Mouse (Mus musculus) liver, embryonic 12.5 days (tissue): Measurements from ENCODE around the gene Sbds. TPM values are rescaled to one million over a fixed set of nuclear protein-coding genes. Genes with fewer than 3 reads are reported as not detected.
A peak's percentile ranks its signal among the peaks of the same experiment; 100 is the strongest.

Experiments used
- ATAC-seq: fragments of 200-750 bp; cut with Nextera tagmentation; 2 replicates; pipeline ENCODE4 v1.8.0; 2017; ENCODE audit warnings: moderate number of reproducible peaks, mild to moderate bottlenecking, moderate library complexity
- H3K27ac ChIP-seq: fragments of 300-500 bp; sonication (generic); 2 replicates; pipeline ENCODE4 v1.5.1; 2016; ENCODE audit warnings: mild to moderate bottlenecking
- H3K27me3 ChIP-seq: fragments of 300-500 bp; sonication (generic); replicated peaks from 2 replicates; pipeline ENCODE4 v1.6.1; 2016; ENCODE audit warnings: mild to moderate bottlenecking, moderate library complexity
- H3K36me3 ChIP-seq: fragments of 300-500 bp; sonication (generic); 2 replicates; pipeline ENCODE4 v1.6.1; 2016; ENCODE audit warnings: mild to moderate bottlenecking, moderate library complexity
- H3K4me1 ChIP-seq: fragments of 300-500 bp; sonication (generic); 2 replicates; pipeline ENCODE4 v1.6.1; 2016
- H3K4me2 ChIP-seq: fragments of 300-500 bp; sonication (generic); 2 replicates; pipeline ENCODE4 v1.6.1; 2016; ENCODE audit warnings: mild to moderate bottlenecking, moderate library complexity
- H3K4me3 ChIP-seq: fragments of 300-500 bp; sonication (generic); 2 replicates; pipeline ENCODE4 v1.5.1; 2016; ENCODE audit warnings: mild to moderate bottlenecking, moderate library complexity
- H3K9ac ChIP-seq: fragments of 300-500 bp; sonication (generic); 2 replicates; pipeline ENCODE4 v1.6.1; 2016; ENCODE audit warnings: mild to moderate bottlenecking, moderate library complexity
- H3K9me3 ChIP-seq: fragments of 300-500 bp; sonication (generic); replicated peaks from 2 replicates; pipeline ENCODE4 v1.6.1; 2016; ENCODE audit warnings: mild to moderate bottlenecking, moderate library complexity
- WGBS: fragments of 180-500 bp; shearing (Covaris S2); methylation state at CpG from one replicate; pipeline ENCODE4 v1.1.7; 2016; ENCODE audit not compliant: insufficient replicate concordance; 5-methylcytosine and 5-hydroxymethylcytosine counted together
- polyA plus RNA-seq: library from polyadenylated mRNA; unstranded; fragments of >200 nt; fragmentation: Nextera tagmentation; extraction: Ambion mirVana; gene quantifications from 2 replicates; pipeline ENCODE4 v1.2.1, GENCODE M21; 2016

Sbds gene
- polyA plus RNA-seq, 1 experiment from 2014 or later = 64.5 TPM

DNA sequence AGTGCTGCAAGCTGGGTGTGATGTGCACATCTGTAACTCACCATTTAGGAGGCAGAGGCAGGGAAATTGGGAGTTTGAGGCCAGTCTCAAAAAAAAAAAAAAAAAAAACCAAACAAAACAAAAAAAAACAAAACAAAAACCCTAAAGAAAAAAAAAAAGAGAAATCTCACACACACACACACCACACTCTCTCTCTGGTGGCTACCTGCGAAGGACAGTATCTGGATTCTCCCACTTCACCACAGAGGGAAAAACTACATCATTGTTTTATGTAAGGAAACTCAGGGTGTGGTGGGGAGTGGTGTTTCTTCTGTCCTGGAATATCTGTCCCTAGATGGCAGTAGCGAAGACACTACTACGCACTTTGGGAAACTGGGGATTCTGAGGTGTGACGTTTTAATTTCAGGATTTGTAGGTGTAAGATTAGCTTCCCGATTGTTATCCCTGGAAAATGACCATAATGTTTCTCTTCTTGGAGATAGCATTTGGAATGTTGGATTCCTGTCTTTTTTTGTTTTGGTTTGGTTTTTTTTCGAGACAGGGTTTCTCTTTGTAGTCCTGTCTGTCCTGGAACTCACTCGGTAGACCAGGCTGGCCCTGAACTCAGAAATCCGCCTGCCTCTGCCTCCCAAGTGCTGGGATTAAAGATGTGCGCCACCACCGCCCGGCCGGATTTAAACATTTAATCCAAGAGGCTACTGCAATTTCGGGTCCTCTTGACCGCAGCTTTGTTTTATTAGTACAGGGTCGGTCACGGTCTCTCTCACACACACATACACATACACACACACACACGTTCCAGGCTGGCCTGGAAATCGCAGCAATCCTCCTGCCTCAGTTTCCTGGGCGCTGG lies 940 bp downstream of the Sbds start:
- 5% methylated on average over 19 of the region's 19 CpGs for WGBS

DNA sequence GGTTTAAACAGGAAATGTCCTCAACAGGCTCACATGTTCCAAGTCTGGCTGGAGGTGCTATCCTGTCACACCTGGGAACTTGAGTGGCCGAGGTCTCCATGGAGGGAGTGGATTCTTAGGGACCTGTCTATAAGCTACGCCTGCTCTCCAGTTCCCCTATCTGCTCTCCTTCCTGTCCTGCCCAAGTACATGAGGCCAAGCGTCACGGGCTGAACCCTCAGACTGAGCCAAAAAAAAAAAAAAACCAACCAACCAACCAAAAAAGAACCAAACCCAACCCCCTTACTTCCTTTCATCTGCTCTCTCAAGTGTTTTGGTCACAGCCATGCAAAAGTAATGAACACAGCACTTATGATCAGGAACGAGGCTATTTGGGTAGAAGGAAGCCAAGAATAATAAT lies 7.5 kb downstream of the Sbds start:
- H3K27me3 ChIP-seq = no peaks in the 10 kb centered on the region

More for the DNA sequence above, 940 bp downstream of the Sbds start:
- no peak for ATAC-seq
- no peaks in the 10 kb centered on the region for H3K27me3 ChIP-seq
- no peaks in the 10 kb centered on the region for H3K9me3 ChIP-seq
- H3K4me3 ChIP-seq = peak overlapping the region; percentile 83
- peaks cover 36% of the 10 kb centered on the region for H3K4me1 ChIP-seq
- peaks cover 51% of the 10 kb centered on the region for H3K36me3 ChIP-seq
- H3K9ac ChIP-seq = peak overlapping the region; percentile 90
- H3K4me2 ChIP-seq = peak overlapping the region; percentile 75
- peak overlapping the region; percentile 89 for H3K27ac ChIP-seq

DNA sequence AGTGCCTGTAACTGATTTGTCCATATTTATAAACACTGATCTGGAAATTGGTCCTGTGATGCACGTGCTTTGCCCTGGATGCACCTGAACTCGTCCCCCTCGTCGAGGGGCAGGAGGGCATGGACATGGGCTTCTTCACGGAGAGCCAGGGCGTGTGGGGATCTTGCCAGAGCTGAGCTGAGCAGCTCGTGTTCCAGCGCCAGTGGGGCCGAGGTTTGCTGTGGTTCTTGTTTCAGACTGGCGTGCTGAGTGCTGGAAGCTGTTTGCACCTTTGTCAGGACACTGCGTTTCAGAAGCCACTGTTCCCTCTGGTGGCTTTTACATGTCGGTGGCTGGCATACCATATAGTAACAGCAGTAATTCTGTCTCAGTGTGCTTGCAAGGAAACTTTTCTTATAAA lies 13.9 kb downstream of the Sbds start:
- no peak overlapping the region for H3K4me2 ChIP-seq
- H3K4me1 ChIP-seq = no peaks in the 10 kb centered on the region
- H3K9ac ChIP-seq = no peak overlapping the region
- H3K27me3 ChIP-seq = no peaks in the 10 kb centered on the region
- WGBS = 86% methylated on average over 12 of the region's 12 CpGs
- H3K9me3 ChIP-seq = no peaks in the 10 kb centered on the region
- H3K4me3 ChIP-seq = no peak overlapping the region
- H3K27ac ChIP-seq = no peak overlapping the region
- ATAC-seq = no peak
- H3K36me3 ChIP-seq = peaks cover 100% of the 10 kb centered on the region

More for the DNA sequence above, 7.5 kb downstream of the Sbds start:
- ATAC-seq = no peak
- H3K4me2 ChIP-seq = no peak overlapping the region
- no peaks in the 10 kb centered on the region for H3K4me1 ChIP-seq
- H3K36me3 ChIP-seq = peaks cover 100% of the 10 kb centered on the region
- H3K9me3 ChIP-seq = no peaks in the 10 kb centered on the region
- H3K9ac ChIP-seq = no peak overlapping the region
- 66% methylated on average over 5 of the region's 5 CpGs for WGBS
- no peak overlapping the region for H3K27ac ChIP-seq
- no peak overlapping the region for H3K4me3 ChIP-seq

DNA sequence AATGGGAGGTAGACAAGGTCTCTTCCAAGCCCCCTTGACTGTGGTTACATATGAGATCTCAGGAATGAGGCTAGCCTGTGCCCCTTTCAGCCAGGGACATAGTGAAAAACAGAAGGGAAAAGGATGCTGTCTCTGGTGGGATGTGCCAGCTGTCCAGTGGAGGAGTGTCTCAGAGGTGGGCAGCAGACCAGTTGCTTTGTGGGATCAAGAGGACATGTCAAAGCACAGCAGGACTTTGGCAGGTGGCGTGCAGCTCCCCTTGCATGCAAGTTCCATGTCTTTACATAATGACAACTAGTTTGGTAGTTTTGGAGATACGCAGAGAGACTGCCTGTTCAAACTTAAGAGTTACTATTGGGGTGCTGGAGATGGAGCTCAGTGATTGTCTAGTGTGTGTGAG lies 15.5 kb downstream of the Sbds start:
- H3K36me3 ChIP-seq = peaks cover 100% of the 10 kb centered on the region
- H3K4me1 ChIP-seq = no peaks in the 10 kb centered on the region
- H3K27me3 ChIP-seq = no peaks in the 10 kb centered on the region
- no peaks in the 10 kb centered on the region for H3K9me3 ChIP-seq
- H3K9ac ChIP-seq = no peak overlapping the region
- 94% methylated on average over 2 of the region's 2 CpGs for WGBS
- H3K4me3 ChIP-seq = no peak overlapping the region
- no peak overlapping the region for H3K4me2 ChIP-seq
- no peak for ATAC-seq
- no peak overlapping the region for H3K27ac ChIP-seq

DNA sequence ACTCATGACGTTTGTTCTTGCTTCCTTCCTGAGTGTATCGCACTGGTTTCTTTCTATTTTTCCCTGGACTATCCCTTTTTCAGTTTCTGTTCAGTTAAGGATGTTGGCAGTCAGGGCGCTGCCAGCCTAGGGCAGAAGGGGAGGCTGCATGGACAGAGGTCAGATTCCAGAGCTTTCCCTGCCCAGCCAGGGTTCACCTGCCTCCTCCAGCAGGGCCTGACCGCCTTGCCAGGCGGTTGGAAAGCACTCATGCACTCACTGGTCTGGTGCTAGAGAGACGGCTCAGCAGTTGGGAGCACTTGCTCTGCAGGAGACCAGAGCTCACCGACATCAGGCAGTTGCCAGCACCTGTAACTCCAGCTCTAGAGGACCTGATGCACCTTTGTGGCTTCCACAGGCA lies 16.1 kb downstream of the Sbds start:
- Histone ChIP-seq H3K27me3 (no peaks in the 10 kb centered on the region), H3K9ac (no peak overlapping the region), H3K27ac (no peak overlapping the region), H3K4me1 (no peaks in the 10 kb centered on the region), H3K4me2 (no peak overlapping the region), H3K9me3 (no peaks in the 10 kb centered on the region), H3K36me3 (peaks cover 100% of the 10 kb centered on the region), H3K4me3 (no peak overlapping the region)
- no peak for ATAC-seq
- 84% methylated on average over 7 of the region's 7 CpGs for WGBS

DNA sequence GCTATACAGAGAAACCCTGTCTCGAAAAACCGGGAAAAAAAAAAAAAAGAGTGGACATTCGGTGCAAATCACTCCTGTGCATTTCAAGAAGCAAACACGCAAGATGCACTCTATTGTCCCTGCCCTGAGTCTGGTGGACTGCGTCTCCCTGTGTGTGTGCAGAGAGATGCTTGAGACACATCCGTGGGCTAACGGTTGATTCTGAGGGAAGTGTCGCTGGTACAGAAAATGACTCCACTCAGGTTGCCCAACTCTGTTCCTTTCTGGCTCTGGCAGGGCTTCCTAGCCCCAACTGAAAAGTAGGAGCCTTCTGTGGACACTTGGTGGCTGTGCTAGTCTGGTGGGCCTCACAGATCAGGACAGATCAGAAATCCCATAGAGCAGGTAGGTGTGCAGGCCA lies 19.0 kb downstream of the Sbds start:
- ATAC-seq = no peak
- Histone ChIP-seq H3K27me3 (no peaks in the 10 kb centered on the region), H3K9ac (no peak overlapping the region), H3K9me3 (no peaks in the 10 kb centered on the region), H3K4me2 (no peak overlapping the region), H3K36me3 (peaks cover 100% of the 10 kb centered on the region), H3K4me1 (no peaks in the 10 kb centered on the region), H3K4me3 (no peak overlapping the region), H3K27ac (no peak overlapping the region)
- WGBS = 92% methylated on average over 8 of the region's 8 CpGs

DNA sequence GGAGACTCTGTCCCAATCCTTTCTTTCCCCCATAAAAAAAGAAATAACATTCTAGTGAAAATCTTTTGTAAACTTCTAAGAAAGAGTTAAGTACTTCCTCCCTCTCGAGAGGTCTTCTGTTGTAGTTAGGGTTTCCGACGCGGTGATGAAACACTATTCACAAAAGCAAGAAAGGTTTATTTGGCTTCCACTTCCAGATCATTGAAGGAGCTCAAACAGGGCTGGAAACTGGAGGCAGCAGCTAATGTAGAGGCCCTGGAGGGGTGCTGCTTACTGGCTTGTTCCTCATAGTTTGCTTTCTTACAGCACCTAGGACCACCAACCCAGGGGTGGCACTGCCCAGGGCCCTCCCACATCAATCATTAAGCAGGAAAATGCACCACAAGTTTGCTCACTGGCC lies 27.2 kb downstream of the Sbds start:
- Histone ChIP-seq H3K27me3 (no peaks in the 10 kb centered on the region), H3K9me3 (no peaks in the 10 kb centered on the region), H3K9ac (no peak overlapping the region), H3K27ac (no peak overlapping the region), H3K36me3 (peaks cover 75% of the 10 kb centered on the region), H3K4me3 (no peak overlapping the region), H3K4me1 (peaks cover 37% of the 10 kb centered on the region), H3K4me2 (no peak overlapping the region)
- ATAC-seq = no peak
- WGBS = 76% methylated on average over 4 of the region's 4 CpGs

DNA sequence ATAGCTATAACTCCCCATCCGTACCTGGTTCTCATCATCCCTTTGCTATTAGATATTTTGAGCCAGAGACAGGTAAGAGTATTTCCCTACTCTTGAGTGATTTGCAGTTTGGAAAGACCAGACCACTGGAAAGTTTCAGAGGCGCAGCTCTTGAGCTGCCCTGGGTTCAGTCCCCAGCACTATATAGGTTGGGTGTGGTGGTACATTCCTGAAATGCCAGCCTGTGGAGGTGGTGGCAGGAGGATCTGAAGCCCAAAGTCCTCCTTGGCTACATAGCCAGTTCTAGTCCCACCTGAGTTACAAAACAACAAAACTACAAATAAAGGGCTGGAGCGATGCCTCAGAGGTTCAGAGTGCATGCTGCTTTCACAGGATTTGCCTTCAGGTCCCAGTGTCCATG lies 28.5 kb downstream of the Sbds start:
- Histone ChIP-seq H3K27me3 (no peaks in the 10 kb centered on the region), H3K4me3 (no peak overlapping the region), H3K9ac (no peak overlapping the region), H3K27ac (no peak overlapping the region), H3K9me3 (no peaks in the 10 kb centered on the region), H3K36me3 (peaks cover 62% of the 10 kb centered on the region), H3K4me2 (no peak overlapping the region), H3K4me1 (peaks cover 42% of the 10 kb centered on the region)
- ATAC-seq = no peak
- 86% methylated on average over 3 of the region's 3 CpGs for WGBS

DNA sequence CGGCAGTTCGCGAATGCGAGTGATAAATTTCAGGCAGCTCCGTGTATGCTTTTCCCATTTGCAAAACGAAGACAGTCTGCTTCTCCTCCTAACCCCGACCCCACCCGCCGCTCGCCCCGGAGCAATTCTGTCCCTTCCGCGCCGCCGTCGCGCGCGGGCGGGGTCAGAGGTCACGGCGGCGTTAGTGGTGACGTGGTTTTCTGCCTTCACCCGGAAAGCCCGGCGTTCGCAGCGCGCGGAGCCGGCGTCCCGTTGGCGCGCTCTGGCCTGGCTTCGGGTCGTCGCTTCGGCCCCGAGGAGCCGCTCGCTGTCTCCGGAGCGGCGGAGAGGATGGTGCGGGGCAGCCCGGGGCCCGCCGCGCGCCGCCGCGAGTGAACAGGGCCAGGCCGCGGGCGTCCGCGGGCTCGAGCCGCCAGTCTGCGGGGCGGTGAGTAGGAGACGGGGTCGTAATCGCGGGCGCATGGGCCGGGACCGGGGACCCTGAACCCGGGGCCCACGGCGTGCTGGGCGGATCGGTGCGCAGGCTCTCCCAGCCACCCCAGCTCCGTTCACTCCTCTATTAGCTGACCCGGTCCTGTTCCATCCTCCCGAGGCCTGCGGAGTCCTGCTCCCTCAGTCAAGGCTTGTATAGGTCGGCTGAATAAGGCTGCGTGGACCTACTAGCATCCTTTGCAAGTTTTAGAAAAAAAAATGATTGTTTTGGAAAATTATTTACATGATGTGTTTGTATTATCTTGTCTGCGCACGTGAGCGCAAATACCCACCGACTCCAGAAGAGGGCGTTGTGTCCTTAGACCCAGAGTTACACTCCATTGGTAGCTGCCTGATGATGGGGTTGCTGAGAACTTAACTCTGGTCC lies 33.0 kb downstream of the Sbds start:
- Histone ChIP-seq H3K4me2 (peak overlapping the region; percentile 78), H3K27ac (peak overlapping the region; percentile 92), H3K36me3 (peaks cover 27% of the 10 kb centered on the region), H3K4me3 (peak overlapping the region; percentile 100), H3K27me3 (no peaks in the 10 kb centered on the region), H3K9ac (peak overlapping the region; percentile 100), H3K9me3 (no peaks in the 10 kb centered on the region), H3K4me1 (peaks cover 44% of the 10 kb centered on the region)
- under 1% methylated on average over 87 of the region's 88 CpGs for WGBS
- peak; percentile 86 for ATAC-seq

DNA sequence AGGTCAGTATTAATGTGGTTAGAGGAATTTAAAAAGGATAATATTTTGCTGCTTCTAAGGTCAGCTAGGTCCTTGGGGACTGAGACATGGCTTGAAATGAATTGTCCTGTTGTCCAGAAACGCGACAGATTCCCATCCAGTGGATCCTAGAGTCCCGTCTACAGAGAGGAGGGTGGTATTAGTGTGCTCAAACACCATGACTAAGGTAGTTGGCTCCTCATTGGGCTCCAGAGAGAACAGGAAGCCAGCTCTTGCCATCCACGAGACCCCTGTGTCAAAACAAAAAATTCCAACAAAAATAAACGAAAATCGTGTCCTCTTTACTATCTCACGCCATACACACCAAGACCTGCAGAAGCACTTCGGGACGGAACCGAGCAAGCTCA lies 33.6 kb downstream of the Sbds start:
- peak overlapping the region; percentile 92 for H3K27ac ChIP-seq
- peak overlapping the region; percentile 100 for H3K9ac ChIP-seq
- no peaks in the 10 kb centered on the region for H3K9me3 ChIP-seq
- peak overlapping the region; percentile 78 for H3K4me2 ChIP-seq
- peak overlapping the region; percentile 100 for H3K4me3 ChIP-seq
- H3K4me1 ChIP-seq = peaks cover 41% of the 10 kb centered on the region
- ATAC-seq = peak; percentile 50
- WGBS = 3% methylated on average over 10 of the region's 10 CpGs
- peaks cover 23% of the 10 kb centered on the region for H3K36me3 ChIP-seq
- H3K27me3 ChIP-seq = no peaks in the 10 kb centered on the region

DNA sequence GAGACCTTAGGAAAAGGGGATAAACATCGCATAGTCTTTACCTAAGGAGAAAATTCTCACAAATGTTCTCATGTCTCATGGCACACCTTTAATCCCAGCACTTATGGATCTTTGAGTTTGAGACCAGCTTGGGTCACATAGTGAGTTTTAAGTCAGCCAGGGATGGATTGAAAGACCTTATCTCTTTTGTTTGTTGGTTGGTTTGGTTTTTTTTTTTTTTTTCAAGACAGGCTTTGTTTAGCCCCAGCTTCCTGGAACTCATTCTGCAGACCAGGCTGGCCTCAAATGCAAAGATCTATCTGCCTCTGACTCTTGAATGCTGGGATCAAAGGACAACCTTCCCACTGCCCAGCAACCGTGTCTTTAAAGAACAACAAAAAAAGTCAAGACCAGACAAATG lies 34.0 kb downstream of the Sbds start:
- peak overlapping the region; percentile 78 for H3K4me2 ChIP-seq
- H3K9me3 ChIP-seq = no peaks in the 10 kb centered on the region
- H3K27me3 ChIP-seq = no peaks in the 10 kb centered on the region
- peak overlapping the region; percentile 92 for H3K27ac ChIP-seq
- peaks cover 37% of the 10 kb centered on the region for H3K4me1 ChIP-seq
- 50% methylated on average over 2 of the region's 2 CpGs for WGBS
- H3K36me3 ChIP-seq = peaks cover 22% of the 10 kb centered on the region
- H3K9ac ChIP-seq = peak overlapping the region; percentile 100
- no peak for ATAC-seq
- H3K4me3 ChIP-seq = peak overlapping the region; percentile 100

DNA sequence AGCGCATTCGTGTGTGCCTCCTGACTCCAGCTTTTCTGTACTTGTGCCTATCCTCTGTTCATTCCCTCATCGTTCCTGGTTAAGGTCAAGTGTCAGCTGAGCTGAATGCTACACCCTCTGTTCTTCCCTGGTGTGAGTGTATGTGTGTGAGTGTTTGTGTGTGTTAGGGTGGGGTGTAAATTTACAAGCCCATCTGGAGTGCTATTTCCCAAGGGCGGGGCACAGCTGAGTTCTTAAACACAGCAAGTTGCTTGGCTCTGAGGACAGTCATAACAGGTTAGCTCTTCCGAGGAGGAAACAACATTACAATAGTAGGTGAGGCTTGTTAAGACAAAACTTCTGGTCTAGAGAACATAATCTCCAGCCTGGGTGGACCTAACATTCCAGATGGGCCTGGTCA lies 37.0 kb downstream of the Sbds start:
- 83% methylated on average over 5 of the region's 5 CpGs for WGBS
- peaks cover 17% of the 10 kb centered on the region for H3K4me1 ChIP-seq
- H3K27ac ChIP-seq = no peak overlapping the region

More for the DNA sequence above, 37.0 kb downstream of the Sbds start:
- Histone ChIP-seq H3K9me3 (no peaks in the 10 kb centered on the region), H3K9ac (no peak overlapping the region), H3K36me3 (peaks cover 17% of the 10 kb centered on the region), H3K27me3 (no peaks in the 10 kb centered on the region), H3K4me3 (no peak overlapping the region), H3K4me2 (no peak overlapping the region)
- no peak for ATAC-seq
